Mouse (Mus musculus): ENCODE measurements at regions not wholly inside any gene's neighbourhood (a gene's known extent, or its start where the extent isn't known, plus 50 kb on each side); places are given as distances from the start of the nearest gene placed in this dataset.

- WGBS = 72% methylated on average over 5 of the region's 5 CpGs
- H3K4me2 ChIP-seq = no peak overlapping the region
- no peaks in the 10 kb centered on the region for H3K9me3 ChIP-seq (replicated peaks)
- H3K27ac ChIP-seq = no peak overlapping the region
- H3K4me1 ChIP-seq (replicated peaks) = no peaks in the 10 kb centered on the region
- H3K36me3 ChIP-seq = no peaks in the 10 kb centered on the region
- ATAC-seq (replicated peaks; ENCODE audit: insufficient number of reproducible peaks, insufficient read depth, low FRiP score, low read depth) = no peak
- no peaks in the 10 kb centered on the region for H3K27me3 ChIP-seq
- H3K9ac ChIP-seq = no peak overlapping the region
- H3K4me3 ChIP-seq = no peak overlapping the region
Observed at GRCm38 (mm10) chr2:107609872-107610559, 319.6 kb downstream of the Kcna4 start.

DNA sequence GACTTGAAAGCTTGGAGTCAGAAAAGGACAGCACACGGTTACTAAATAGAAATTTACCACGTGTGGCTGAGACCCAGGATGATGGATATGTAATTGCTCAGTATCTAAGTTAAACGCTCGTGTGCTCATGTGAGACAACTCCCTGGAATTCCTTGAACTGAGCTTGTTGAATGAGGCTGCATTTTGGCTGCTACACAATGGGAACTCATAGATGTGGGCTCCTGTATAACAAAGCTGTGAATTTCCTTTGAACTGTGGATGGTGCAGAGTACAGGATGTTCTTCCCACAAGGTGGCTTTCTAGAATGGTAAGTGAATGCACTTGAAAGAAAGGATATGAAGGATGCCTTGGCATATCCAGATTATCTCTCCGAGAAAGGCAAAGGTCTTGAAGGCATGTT, 321.4 kb downstream of the Kcna4 start:
- H3K36me3 ChIP-seq = no peaks in the 10 kb centered on the region
- no peaks in the 10 kb centered on the region for H3K4me1 ChIP-seq (replicated peaks)
- H3K27ac ChIP-seq = no peak overlapping the region
- no peak overlapping the region for H3K4me3 ChIP-seq
- H3K27me3 ChIP-seq = no peaks in the 10 kb centered on the region
- WGBS = 65% methylated on average over 5 of the region's 5 CpGs
- no peak overlapping the region for H3K9ac ChIP-seq
- no peak overlapping the region for H3K4me2 ChIP-seq
- H3K9me3 ChIP-seq (replicated peaks) = no peaks in the 10 kb centered on the region
- no peak for ATAC-seq (replicated peaks; ENCODE audit: insufficient number of reproducible peaks, insufficient read depth, low FRiP score, low read depth)

GRCm38 (mm10) chr2:107612221-107612620, 321.8 kb downstream of the Kcna4 start:
- Histone ChIP-seq H3K4me3 (no peak overlapping the region), H3K9ac (no peak overlapping the region), H3K27ac (no peak overlapping the region), H3K27me3 (no peaks in the 10 kb centered on the region), H3K36me3 (no peaks in the 10 kb centered on the region), H3K4me2 (no peak overlapping the region), H3K9me3 (replicated peaks) (no peaks in the 10 kb centered on the region), H3K4me1 (replicated peaks) (no peaks in the 10 kb centered on the region)
- WGBS = 44% methylated on average over 2 of the region's 2 CpGs
- no peak for ATAC-seq (replicated peaks; ENCODE audit: insufficient number of reproducible peaks, insufficient read depth, low FRiP score, low read depth)

- Histone ChIP-seq H3K9ac (no peak overlapping the region), H3K4me2 (no peak overlapping the region), H3K9me3 (replicated peaks) (no peaks in the 10 kb centered on the region), H3K36me3 (no peaks in the 10 kb centered on the region), H3K4me3 (no peak overlapping the region), H3K27me3 (no peaks in the 10 kb centered on the region), H3K4me1 (replicated peaks) (no peaks in the 10 kb centered on the region), H3K27ac (no peak overlapping the region)
- 32% methylated on average over 3 of the region's 3 CpGs for WGBS
- ATAC-seq (replicated peaks; ENCODE audit: insufficient number of reproducible peaks, insufficient read depth, low FRiP score, low read depth) = no peak
Observed at GRCm38 (mm10) chr2:107614715-107615114, 324.3 kb downstream of the Kcna4 start.

GRCm38 (mm10) chr2:107627458-107627857, 337.0 kb downstream of the Kcna4 start:
- ATAC-seq (replicated peaks; ENCODE audit: insufficient number of reproducible peaks, insufficient read depth, low FRiP score, low read depth) = no peak
- Histone ChIP-seq H3K27ac (no peak overlapping the region), H3K27me3 (no peaks in the 10 kb centered on the region)

GRCm38 (mm10) chr2:107659176-107659575, 368.7 kb downstream of the Kcna4 start:
- Histone ChIP-seq H3K9ac (no peak overlapping the region), H3K27ac (no peak overlapping the region), H3K27me3 (no peaks in the 10 kb centered on the region), H3K4me3 (no peak overlapping the region), H3K36me3 (no peaks in the 10 kb centered on the region), H3K4me1 (replicated peaks) (no peaks in the 10 kb centered on the region), H3K9me3 (replicated peaks) (no peaks in the 10 kb centered on the region), H3K4me2 (no peak overlapping the region)
- no peak for ATAC-seq (replicated peaks; ENCODE audit: insufficient number of reproducible peaks, insufficient read depth, low FRiP score, low read depth)

More at GRCm38 (mm10) chr2:107627458-107627857, 337.0 kb downstream of the Kcna4 start:
- no peaks in the 10 kb centered on the region for H3K9me3 ChIP-seq (replicated peaks)
- H3K9ac ChIP-seq = no peak overlapping the region
- no peak overlapping the region for H3K4me2 ChIP-seq
- H3K4me1 ChIP-seq (replicated peaks) = no peaks in the 10 kb centered on the region
- H3K4me3 ChIP-seq = no peak overlapping the region
- no peaks in the 10 kb centered on the region for H3K36me3 ChIP-seq
